Mouse (Mus musculus): ENCODE results near the gene Mier1. TPM values are rescaled to one million over a fixed set of nuclear protein-coding genes. Genes with fewer than 3 reads are reported as not detected.
A peak's percentile ranks its signal among the peaks of the same experiment; 100 is the strongest.

Gene Mier1
- polyA plus RNA-seq, 1 experiment from 2014 or later: 62.1 TPM

DNA sequence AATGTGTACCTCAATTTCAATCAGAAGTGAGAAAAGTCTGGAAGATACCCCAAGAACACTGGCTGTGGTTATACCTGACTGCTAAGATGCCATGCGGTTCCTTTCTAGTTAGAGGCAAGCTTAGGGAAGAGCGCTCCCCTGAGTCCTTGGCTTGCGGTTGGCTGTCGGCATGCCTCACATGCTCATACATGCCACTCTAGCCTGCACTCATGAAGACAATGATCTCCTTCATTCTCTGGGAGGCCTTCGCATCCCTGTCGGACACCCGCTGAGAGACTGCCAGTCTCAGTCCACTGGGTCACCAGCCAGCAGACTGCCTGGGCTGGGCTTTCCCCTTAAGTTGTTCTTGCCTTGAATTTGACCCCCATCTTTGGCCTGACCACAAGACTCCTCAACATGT, 59.8 kb downstream of the Mier1 start:
- ATAC-seq (ENCODE audit: insufficient number of reproducible peaks, insufficient read depth, low FRiP score, low read depth): no peak
- H3K4me3 ChIP-seq (ENCODE audit: low read depth, low read length): no peak overlapping the region
- no peak overlapping the region for H3K9ac ChIP-seq (replicated peaks; ENCODE audit: low read depth, low read length)
- H3K9me3 ChIP-seq (ENCODE audit: control insufficient read depth, low read depth, low read length): no peaks in the 10 kb centered on the region
- H3K27ac ChIP-seq (ENCODE audit: low read length): no peak overlapping the region
- no peak overlapping the region for H3K4me2 ChIP-seq (replicated peaks; ENCODE audit: low read depth, low read length)
- H3K4me1 ChIP-seq (ENCODE audit: control insufficient read depth, insufficient read depth, low read length): 0 out of 2 replicates have a peak, but pooled peaks cover 8% of the 10 kb centered on the region
- no peaks in the 10 kb centered on the region for H3K27me3 ChIP-seq (ENCODE audit: control insufficient read depth, insufficient read depth, low read length)
- peaks cover 8% of the 10 kb centered on the region; the same call in 1 of the 2 replicates for H3K36me3 ChIP-seq (ENCODE audit: control insufficient read depth, insufficient read depth, low read length)
- 81% methylated on average over 7 of the region's 7 CpGs for WGBS

DNA sequence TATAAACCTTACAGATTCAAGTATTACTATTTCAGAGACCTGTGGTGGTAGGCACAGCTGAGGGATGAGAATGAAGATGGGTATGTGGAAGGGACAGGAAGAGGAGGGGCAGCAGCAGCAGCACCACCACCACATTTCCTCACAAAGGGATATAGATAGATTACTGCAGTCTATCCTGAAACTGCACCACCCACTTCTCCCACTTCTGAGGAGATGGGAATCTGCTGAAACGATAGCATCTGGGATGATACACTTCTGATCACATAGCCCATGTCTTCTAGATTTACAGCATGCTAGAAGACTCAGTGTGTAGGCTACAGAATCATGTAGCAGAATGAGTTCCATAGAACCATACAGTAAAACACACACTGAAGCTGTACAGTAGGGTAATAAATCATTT, 63.5 kb downstream of the Mier1 start:
- no peak overlapping the region for H3K4me3 ChIP-seq (ENCODE audit: low read depth, low read length)
- H3K9me3 ChIP-seq (ENCODE audit: control insufficient read depth, low read depth, low read length): no peaks in the 10 kb centered on the region
- H3K4me1 ChIP-seq (ENCODE audit: control insufficient read depth, insufficient read depth, low read length): peaks cover 14% of the 10 kb centered on the region; the same call in 1 of the 2 replicates
- no peak overlapping the region for H3K9ac ChIP-seq (replicated peaks; ENCODE audit: low read depth, low read length)
- 73% methylated on average over 1 of the region's 1 CpGs for WGBS
- no peak for ATAC-seq (ENCODE audit: insufficient number of reproducible peaks, insufficient read depth, low FRiP score, low read depth)
- H3K27ac ChIP-seq (ENCODE audit: low read length): no peak overlapping the region
- H3K4me2 ChIP-seq (replicated peaks; ENCODE audit: low read depth, low read length): no peak overlapping the region
- no peaks in the 10 kb centered on the region for H3K27me3 ChIP-seq (ENCODE audit: control insufficient read depth, insufficient read depth, low read length)
- H3K36me3 ChIP-seq (ENCODE audit: control insufficient read depth, insufficient read depth, low read length): peaks cover 5% of the 10 kb centered on the region; the same call in 1 of the 2 replicates

DNA sequence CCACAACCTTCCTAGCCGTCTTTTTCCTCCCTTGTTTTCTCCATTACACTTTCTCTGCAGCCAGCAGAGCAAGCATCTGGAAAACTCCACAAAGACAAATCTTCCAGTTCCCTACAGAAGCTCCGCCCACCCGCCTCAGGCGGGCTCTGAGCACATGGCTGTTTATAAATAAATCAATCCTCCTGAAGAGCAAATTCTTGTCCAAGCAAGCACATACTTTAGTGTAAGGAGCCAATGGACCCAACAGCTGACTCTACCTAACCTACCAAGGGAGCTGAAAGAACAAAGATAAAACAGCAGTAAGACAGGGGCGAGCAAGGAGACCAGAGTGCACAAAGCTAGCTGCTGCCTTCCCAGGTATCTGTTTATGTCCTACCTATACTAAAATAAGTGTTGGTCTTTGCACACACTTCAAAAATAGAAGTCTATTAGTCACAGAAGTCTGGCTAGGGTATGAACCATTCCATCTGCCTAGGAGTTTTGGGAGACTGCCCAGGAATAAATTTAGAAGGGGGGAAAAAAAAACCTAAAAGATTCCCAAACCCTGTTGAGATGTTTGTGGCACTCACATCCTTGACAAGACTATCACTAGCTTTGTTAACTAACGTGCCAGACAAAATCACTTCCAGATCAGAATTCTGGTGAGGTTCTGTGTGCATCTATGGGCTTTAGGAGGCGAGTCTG, 64.6 kb downstream of the Mier1 start:
- H3K9me3 ChIP-seq (ENCODE audit: control insufficient read depth, low read depth, low read length): no peaks in the 10 kb centered on the region
- no peak overlapping the region for H3K9ac ChIP-seq (replicated peaks; ENCODE audit: low read depth, low read length)
- H3K4me1 ChIP-seq (ENCODE audit: control insufficient read depth, insufficient read depth, low read length): peaks cover 14% of the 10 kb centered on the region; the same call in 1 of the 2 replicates
- peaks cover 9% of the 10 kb centered on the region for H3K36me3 ChIP-seq (ENCODE audit: control insufficient read depth, insufficient read depth, low read length)
- ATAC-seq (ENCODE audit: insufficient number of reproducible peaks, insufficient read depth, low FRiP score, low read depth): no peak; the same call in 1 of the 2 replicates
- H3K27me3 ChIP-seq (ENCODE audit: control insufficient read depth, insufficient read depth, low read length): no peaks in the 10 kb centered on the region
- no peak overlapping the region for H3K4me2 ChIP-seq (replicated peaks; ENCODE audit: low read depth, low read length)
- peak overlapping the region; percentile 81 for H3K27ac ChIP-seq (ENCODE audit: low read length)
- WGBS: 53% methylated on average over 7 of the region's 7 CpGs
- H3K4me3 ChIP-seq (ENCODE audit: low read depth, low read length): no peak overlapping the region

DNA sequence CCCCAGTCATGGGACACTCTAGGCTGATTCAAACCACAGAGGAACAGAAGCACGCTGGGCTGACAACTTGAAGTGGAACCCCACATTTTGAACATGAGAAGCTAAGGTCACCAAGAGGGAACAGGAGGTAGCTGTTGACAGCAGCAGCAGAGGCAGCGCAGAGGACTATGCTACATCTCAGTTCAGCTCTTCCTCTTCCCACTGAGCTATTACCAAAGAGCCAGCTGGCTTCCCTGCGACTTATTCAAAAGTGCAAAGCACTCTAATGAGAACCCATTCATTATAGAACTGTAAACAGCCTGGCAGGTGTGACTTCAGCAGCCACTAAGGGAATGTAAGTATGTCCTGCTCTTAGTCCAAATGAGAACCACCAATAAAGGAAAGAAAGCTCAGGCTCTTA, 65.4 kb downstream of the Mier1 start:
- peaks cover 14% of the 10 kb centered on the region; the same call in 1 of the 2 replicates for H3K4me1 ChIP-seq (ENCODE audit: control insufficient read depth, insufficient read depth, low read length)
- WGBS: 44% methylated on average over 3 of the region's 3 CpGs
- H3K4me2 ChIP-seq (replicated peaks; ENCODE audit: low read depth, low read length): no peak overlapping the region
- ATAC-seq (ENCODE audit: insufficient number of reproducible peaks, insufficient read depth, low FRiP score, low read depth): no peak
- H3K4me3 ChIP-seq (ENCODE audit: low read depth, low read length): no peak overlapping the region
- peaks cover 6% of the 10 kb centered on the region for H3K36me3 ChIP-seq (ENCODE audit: control insufficient read depth, insufficient read depth, low read length)
- H3K9ac ChIP-seq (replicated peaks; ENCODE audit: low read depth, low read length): no peak overlapping the region
- H3K27me3 ChIP-seq (ENCODE audit: control insufficient read depth, insufficient read depth, low read length): no peaks in the 10 kb centered on the region
- H3K27ac ChIP-seq (ENCODE audit: low read length): peak overlapping the region; percentile 75; the same call in 1 of the 2 replicates
- no peaks in the 10 kb centered on the region for H3K9me3 ChIP-seq (ENCODE audit: control insufficient read depth, low read depth, low read length)

DNA sequence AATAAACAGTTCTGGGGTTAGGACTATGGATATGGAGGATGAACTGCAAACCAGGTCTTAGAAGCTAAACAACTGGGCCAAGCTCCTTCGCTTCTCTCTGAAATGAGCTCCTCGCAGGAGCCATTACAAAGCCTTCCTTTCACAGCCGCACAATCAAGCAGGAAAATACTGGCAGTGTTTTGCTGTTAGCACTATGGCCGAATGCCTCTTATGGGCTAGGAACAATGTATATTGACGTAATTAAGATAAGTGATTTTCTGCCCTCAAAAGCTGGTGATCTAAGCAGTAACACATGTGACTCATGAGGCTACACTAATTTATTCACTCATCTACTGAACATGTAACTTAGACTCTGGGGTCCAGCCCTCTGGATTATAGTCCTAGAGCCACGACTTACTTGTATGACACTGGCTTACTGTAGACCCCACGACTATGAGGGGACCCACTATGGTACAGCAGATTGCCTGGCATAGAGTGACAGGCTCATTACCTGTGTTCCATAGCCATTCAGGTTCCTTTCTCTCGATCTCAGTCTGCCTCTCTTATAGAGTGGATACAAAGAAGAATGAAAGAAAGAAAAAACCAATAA, 66.2 kb downstream of the Mier1 start:
- Histone ChIP-seq H3K4me2 (replicated peaks; ENCODE audit: low read depth, low read length) (no peak overlapping the region), H3K4me1 (ENCODE audit: control insufficient read depth, insufficient read depth, low read length) (peaks cover 14% of the 10 kb centered on the region; the same call in 1 of the 2 replicates), H3K4me3 (ENCODE audit: low read depth, low read length) (no peak overlapping the region), H3K9me3 (ENCODE audit: control insufficient read depth, low read depth, low read length) (no peaks in the 10 kb centered on the region), H3K27me3 (ENCODE audit: control insufficient read depth, insufficient read depth, low read length) (no peaks in the 10 kb centered on the region), H3K27ac (ENCODE audit: low read length) (peak overlapping the region; percentile 21; the same call in 1 of the 2 replicates), H3K36me3 (ENCODE audit: control insufficient read depth, insufficient read depth, low read length) (peaks cover 6% of the 10 kb centered on the region), H3K9ac (replicated peaks; ENCODE audit: low read depth, low read length) (no peak overlapping the region)
- ATAC-seq (ENCODE audit: insufficient number of reproducible peaks, insufficient read depth, low FRiP score, low read depth): no peak
- WGBS: 73% methylated on average over 8 of the region's 8 CpGs

DNA sequence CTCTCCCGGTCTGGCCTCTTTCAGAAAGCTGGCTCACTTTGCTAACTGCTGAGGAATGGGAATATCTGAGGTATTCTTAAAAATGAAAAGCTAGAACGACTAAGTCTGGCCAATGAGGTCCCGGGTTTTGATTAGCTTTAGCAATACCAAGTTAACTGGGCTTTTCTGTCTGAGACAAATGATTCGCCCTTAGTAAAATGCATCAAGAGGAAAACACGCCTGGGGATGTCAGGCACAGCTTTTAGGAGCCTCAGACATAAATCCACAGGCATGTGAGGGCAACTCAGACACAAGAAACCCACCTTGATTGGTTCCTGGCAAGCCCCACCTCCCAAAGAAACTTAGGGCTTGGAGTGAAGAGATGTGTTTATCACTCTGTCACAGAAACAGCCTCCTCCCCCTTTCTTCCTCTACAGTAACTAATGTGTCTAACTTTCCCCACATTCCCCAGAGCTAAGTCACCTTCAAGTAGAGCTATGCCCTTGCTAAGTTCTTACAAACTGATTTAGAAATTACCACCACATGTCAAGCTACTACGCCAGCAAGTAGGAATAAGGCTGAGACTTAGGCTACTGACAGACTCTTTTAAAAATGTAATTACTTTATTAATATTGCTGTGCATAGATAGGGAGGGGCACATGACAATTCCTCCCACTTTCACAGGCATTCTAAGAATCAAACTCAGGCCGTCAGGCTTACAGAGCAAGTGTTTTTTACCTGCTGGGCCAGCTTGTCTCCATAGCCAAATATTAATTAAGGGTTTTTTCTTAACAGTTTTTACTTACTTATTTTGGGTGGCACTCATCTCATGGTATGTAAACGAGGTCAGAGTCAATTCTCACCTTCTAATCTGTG, 74.8 kb downstream of the Mier1 start:
- Histone ChIP-seq H3K9me3 (ENCODE audit: control insufficient read depth, low read depth, low read length) (no peaks in the 10 kb centered on the region), H3K4me3 (ENCODE audit: low read depth, low read length) (no peak overlapping the region), H3K4me2 (replicated peaks; ENCODE audit: low read depth, low read length) (no peak overlapping the region), H3K27ac (ENCODE audit: low read length) (no peak overlapping the region), H3K27me3 (ENCODE audit: control insufficient read depth, insufficient read depth, low read length) (no peaks in the 10 kb centered on the region), H3K36me3 (ENCODE audit: control insufficient read depth, insufficient read depth, low read length) (peaks cover 10% of the 10 kb centered on the region), H3K9ac (replicated peaks; ENCODE audit: low read depth, low read length) (no peak overlapping the region), H3K4me1 (ENCODE audit: control insufficient read depth, insufficient read depth, low read length) (no peaks in the 10 kb centered on the region)
- ATAC-seq (ENCODE audit: insufficient number of reproducible peaks, insufficient read depth, low FRiP score, low read depth): no peak
- WGBS: 67% methylated on average over 8 of the region's 8 CpGs

DNA sequence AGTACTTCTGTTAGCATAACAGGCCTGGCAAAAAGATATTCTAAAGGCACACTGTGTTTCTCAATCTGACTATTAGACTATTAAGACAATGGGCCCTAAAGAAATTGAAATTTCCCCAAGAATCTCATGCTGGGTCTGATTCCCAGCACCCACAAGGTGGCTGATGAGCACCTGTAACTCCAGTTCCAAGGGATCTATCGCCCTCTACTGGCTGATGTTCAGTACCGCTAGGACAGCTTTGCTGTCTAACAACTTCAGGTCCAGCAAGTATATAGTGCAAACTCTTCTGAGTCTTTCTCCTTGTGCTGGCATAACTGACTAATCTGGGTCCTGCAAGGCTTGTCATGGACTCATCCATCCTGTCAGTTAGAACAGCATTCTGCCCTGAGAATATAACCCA, 78.2 kb downstream of the Mier1 start:
- H3K27ac ChIP-seq (ENCODE audit: low read length): no peak overlapping the region

DNA sequence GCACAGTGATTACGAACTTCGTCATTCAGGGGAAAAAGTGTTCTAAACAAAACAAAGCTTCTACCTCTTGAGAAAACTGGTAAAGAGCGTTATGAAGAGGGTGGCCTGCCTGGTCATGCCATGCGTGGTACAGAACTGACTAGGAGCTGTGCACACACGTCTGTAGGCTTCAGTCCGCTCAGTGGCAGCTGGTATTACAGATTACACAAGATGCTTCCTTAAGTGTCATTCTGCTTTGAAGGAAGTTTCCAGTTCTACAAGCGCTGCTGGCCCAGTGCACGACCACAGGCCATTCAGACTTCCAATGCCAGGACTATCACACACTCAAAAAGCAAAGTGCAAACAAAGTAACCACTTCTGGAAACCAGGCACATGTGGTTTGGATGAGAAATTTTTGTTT, 83.2 kb downstream of the Mier1 start:
- ATAC-seq (ENCODE audit: insufficient number of reproducible peaks, insufficient read depth, low FRiP score, low read depth): no peak
- WGBS: 84% methylated on average over 8 of the region's 8 CpGs
- Histone ChIP-seq H3K4me2 (replicated peaks; ENCODE audit: low read depth, low read length) (no peak overlapping the region), H3K27me3 (ENCODE audit: control insufficient read depth, insufficient read depth, low read length) (no peaks in the 10 kb centered on the region), H3K4me3 (ENCODE audit: low read depth, low read length) (no peak overlapping the region), H3K9me3 (ENCODE audit: control insufficient read depth, low read depth, low read length) (no peaks in the 10 kb centered on the region), H3K27ac (ENCODE audit: low read length) (no peak overlapping the region), H3K36me3 (ENCODE audit: control insufficient read depth, insufficient read depth, low read length) (peaks cover 9% of the 10 kb centered on the region; the same call in 1 of the 2 replicates), H3K9ac (replicated peaks; ENCODE audit: low read depth, low read length) (no peak overlapping the region), H3K4me1 (ENCODE audit: control insufficient read depth, insufficient read depth, low read length) (no peaks in the 10 kb centered on the region)

More for the DNA sequence above, 78.2 kb downstream of the Mier1 start:
- no peak overlapping the region for H3K4me2 ChIP-seq (replicated peaks; ENCODE audit: low read depth, low read length)
- H3K9ac ChIP-seq (replicated peaks; ENCODE audit: low read depth, low read length): no peak overlapping the region
- 88% methylated on average over 2 of the region's 2 CpGs for WGBS
- peaks cover 11% of the 10 kb centered on the region for H3K36me3 ChIP-seq (ENCODE audit: control insufficient read depth, insufficient read depth, low read length)
- H3K27me3 ChIP-seq (ENCODE audit: control insufficient read depth, insufficient read depth, low read length): no peaks in the 10 kb centered on the region
- no peaks in the 10 kb centered on the region for H3K9me3 ChIP-seq (ENCODE audit: control insufficient read depth, low read depth, low read length)
- no peaks in the 10 kb centered on the region for H3K4me1 ChIP-seq (ENCODE audit: control insufficient read depth, insufficient read depth, low read length)
- no peak overlapping the region for H3K4me3 ChIP-seq (ENCODE audit: low read depth, low read length)
- ATAC-seq (ENCODE audit: insufficient number of reproducible peaks, insufficient read depth, low FRiP score, low read depth): no peak
